Mouse (Mus musculus): Measurements from ENCODE around the gene Neurl4.

DNA sequence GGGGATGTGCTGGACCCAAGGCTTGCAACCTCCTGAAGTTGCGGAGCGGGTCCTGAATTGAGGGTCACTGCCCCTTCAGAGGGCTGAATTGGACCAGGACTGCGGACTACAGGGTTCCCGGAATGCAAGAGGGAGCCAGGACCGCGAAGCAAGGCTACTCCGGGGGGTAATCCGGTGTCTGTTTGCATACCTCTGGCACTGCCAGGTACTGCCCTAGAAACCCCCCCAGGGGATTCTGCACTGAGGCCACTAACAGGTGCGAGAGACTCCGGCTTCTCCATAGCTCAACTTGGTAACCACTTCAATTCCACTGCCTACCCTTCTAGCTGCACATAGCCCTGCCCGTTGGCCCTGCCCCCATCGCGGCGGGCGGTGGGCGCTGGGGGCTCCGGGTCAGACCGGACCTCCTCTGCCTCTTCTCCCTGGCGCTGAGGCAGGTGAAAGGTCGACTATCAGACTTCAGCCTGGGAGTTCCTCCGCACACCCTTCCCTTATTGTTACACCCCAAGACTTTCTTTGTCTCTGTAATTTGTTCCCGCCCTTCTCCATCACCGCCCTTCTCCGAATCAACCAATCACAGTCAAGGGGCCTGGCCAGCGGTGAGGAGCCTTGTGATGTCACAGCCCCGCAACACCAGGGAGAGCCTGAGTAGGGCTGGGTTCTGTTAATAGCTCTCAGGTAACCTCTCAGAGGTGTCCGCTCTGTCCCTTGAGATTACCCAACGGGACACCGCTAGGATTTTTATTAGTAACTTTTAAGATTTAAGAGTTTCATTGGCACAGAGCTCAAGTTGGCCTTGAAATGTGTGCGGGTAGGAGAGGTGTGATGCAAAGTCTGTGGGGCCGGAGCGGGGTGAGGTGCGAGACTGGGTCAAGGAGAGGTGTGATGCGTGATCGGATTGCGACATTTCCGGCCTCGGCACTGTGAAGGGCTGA lies at the start of gene Neurl4, which contains the start of gene 2810408A11Rik:
- TF ChIP-seq POLR2A (IDR thresholded peaks at IDR 0.05; ENCODE audit: insufficient read depth, low read depth, low read length) (peak; percentile 65; the same call in 1 of the 2 replicates), CTCF (IDR thresholded peaks at IDR 0.05; ENCODE audit: insufficient read depth, low read depth, low read length) (no peak)
